Mouse (Mus musculus) MEL (cell line): Measurements from ENCODE around the gene Zranb3. TPM values are rescaled to one million over a fixed set of nuclear protein-coding genes. Genes with fewer than 3 reads are reported as not detected.

ENCODE experiments used
- DNase-seq: peaks from one replicate; pipeline ENCODE4 v3.0.0; 2011; ENCODE audit warnings: low read depth, low spot score
- H3K27ac ChIP-seq: 2 replicates; pipeline ENCODE4 v1.5.1; 2012; ENCODE audit warnings: low read depth, mild to moderate bottlenecking, control low read depth, low read length, moderate library complexity; ENCODE audit not compliant: control insufficient read depth
- H3K27me3 ChIP-seq, 2 experiments: fragments of 150-350 bp in 1 of 2; sonication (generic) in 1 of 2; 2 replicates each; pipeline ENCODE4 v1.6.1; 2012; ENCODE audit warnings: low read length in 2 of 2, mild to moderate bottlenecking in 2 of 2, improper control_type of control experiment in 1 of 2, moderate library complexity in 1 of 2; ENCODE audit not compliant: insufficient read depth in 2 of 2, control insufficient read depth in 1 of 2
- H3K36me3 ChIP-seq, 2 experiments: 2 replicates each; pipeline ENCODE4 v1.6.1; 2012 to 2014; ENCODE audit warnings: low read length in 2 of 2, improper control_type of control experiment in 1 of 2, inconsistent platforms in 1 of 2, mild to moderate bottlenecking in 1 of 2; ENCODE audit not compliant: insufficient read depth in 2 of 2, control insufficient read depth in 1 of 2
- H3K4me1 ChIP-seq, 2 experiments: fragments of 150-350 bp in 1 of 2; sonication (generic) in 1 of 2; 2 replicates each; pipeline ENCODE4 v1.6.1; 2012; ENCODE audit warnings: low read length in 2 of 2, improper control_type of control experiment in 1 of 2, mild to moderate bottlenecking in 1 of 2; ENCODE audit not compliant: insufficient read depth in 2 of 2, control insufficient read depth in 1 of 2
- H3K4me3 ChIP-seq, 2 experiments: fragments of 150-350 bp in 1 of 2; sonication (generic) in 1 of 2; 2 replicates each; pipeline ENCODE4 v1.5.1; 2012; ENCODE audit warnings: low read depth in 2 of 2, low read length in 2 of 2, mild to moderate bottlenecking in 2 of 2, moderate library complexity in 2 of 2, control low read depth in 1 of 2, improper control_type of control experiment in 1 of 2; ENCODE audit not compliant: control insufficient read depth in 1 of 2, insufficient read depth in 1 of 2
- H3K79me2 ChIP-seq: 2 replicates; pipeline ENCODE4 v1.6.1; 2012; ENCODE audit warnings: mild to moderate bottlenecking, low read length, moderate library complexity; ENCODE audit not compliant: control insufficient read depth, poor library complexity, insufficient read depth
- H3K9ac ChIP-seq: 2 replicates; pipeline ENCODE4 v1.6.1; 2012; ENCODE audit warnings: low read depth, mild to moderate bottlenecking, control low read depth, low read length, moderate library complexity; ENCODE audit not compliant: control insufficient read depth, poor library complexity, severe bottlenecking
- H3K9me3 ChIP-seq: fragments of 150-350 bp; sonication (generic); replicated peaks from 2 replicates; pipeline ENCODE4 v1.6.1; 2012; ENCODE audit warnings: mild to moderate bottlenecking, low read length, improper control_type of control experiment, moderate library complexity; ENCODE audit not compliant: insufficient read depth
- CHD1 ChIP-seq: IDR thresholded peaks from 2 replicates; pipeline ENCODE4 v1.6.1; 2012; ENCODE audit warnings: low read depth, mild to moderate bottlenecking, inconsistent platforms, low read length, improper control_type of control experiment
- CTCF ChIP-seq, 3 experiments: IDR thresholded peaks in 2 of 3; conservative IDR thresholded peaks in 1 of 3; 2 replicates each; pipeline ENCODE4 v1.5.1; 2011 to 2012; ENCODE audit warnings: low read length in 3 of 3, low read depth in 2 of 3, mild to moderate bottlenecking in 2 of 3, improper control_type of control experiment in 1 of 3, inconsistent platforms in 1 of 3, mixed read lengths in 1 of 3, moderate library complexity in 1 of 3; ENCODE audit not compliant: control insufficient read depth in 1 of 3, insufficient read depth in 1 of 3, poor library complexity in 1 of 3, severe bottlenecking in 1 of 3
- JUND ChIP-seq: IDR thresholded peaks from 2 replicates; pipeline ENCODE4 v1.6.1; 2011; ENCODE audit warnings: low read depth, mild to moderate bottlenecking, improper control_type of control experiment, low read length
- KAT2A ChIP-seq: conservative IDR thresholded peaks from 2 replicates; pipeline ENCODE4 v1.6.1; 2012; ENCODE audit warnings: low read depth, low read length, improper control_type of control experiment, inconsistent platforms
- MAZ ChIP-seq: IDR thresholded peaks from 2 replicates; pipeline ENCODE4 v1.6.1; 2012; ENCODE audit warnings: low read depth, mild to moderate bottlenecking, inconsistent platforms, low read length, improper control_type of control experiment
- MEF2A ChIP-seq: IDR thresholded peaks from 2 replicates; pipeline ENCODE4 v1.6.1; 2014; ENCODE audit warnings: low read depth, mild to moderate bottlenecking, inconsistent platforms, low read length, improper control_type of control experiment; ENCODE audit not compliant: poor library complexity, insufficient replicate concordance, severe bottlenecking; ENCODE audit errors: extremely low read depth
- MXI1 ChIP-seq: IDR thresholded peaks from 2 replicates; pipeline ENCODE4 v1.6.1; 2011; ENCODE audit warnings: mild to moderate bottlenecking, low read depth, low read length, improper control_type of control experiment
- MYB ChIP-seq: IDR thresholded peaks from 2 replicates; pipeline ENCODE4 v1.6.1; 2011; ENCODE audit warnings: mild to moderate bottlenecking, low read depth, low read length, improper control_type of control experiment
- NELFE ChIP-seq: IDR thresholded peaks from 2 replicates; pipeline ENCODE4 v1.6.1; 2011; ENCODE audit warnings: low read depth, low read length, improper control_type of control experiment
- NRF1 ChIP-seq: IDR thresholded peaks from 2 replicates; pipeline ENCODE4 v1.6.1; 2014; ENCODE audit warnings: low read depth, mild to moderate bottlenecking, inconsistent platforms, low read length, improper control_type of control experiment, moderate library complexity; ENCODE audit not compliant: poor library complexity, insufficient read depth, severe bottlenecking
- POLR2A ChIP-seq, 2 experiments: IDR thresholded peaks; 2 replicates each; pipeline ENCODE4 v1.6.1; 2011 to 2012; ENCODE audit warnings: low read length in 2 of 2, mild to moderate bottlenecking in 2 of 2, control low read depth in 1 of 2, improper control_type of control experiment in 1 of 2, low read depth in 1 of 2, moderate library complexity in 1 of 2; ENCODE audit not compliant: control insufficient read depth in 1 of 2, insufficient read depth in 1 of 2, poor library complexity in 1 of 2
- SIN3A ChIP-seq: IDR thresholded peaks from 2 replicates; pipeline ENCODE4 v1.6.1; 2012; ENCODE audit warnings: low read length, improper control_type of control experiment, inconsistent platforms
- SMC3 ChIP-seq: IDR thresholded peaks from 2 replicates; pipeline ENCODE4 v1.6.1; 2011; ENCODE audit warnings: low read depth, low read length, improper control_type of control experiment
- TBP ChIP-seq: IDR thresholded peaks from 2 replicates; pipeline ENCODE4 v1.8.0; 2011; ENCODE audit warnings: low read depth, low read length, improper control_type of control experiment
- USF1 ChIP-seq: IDR thresholded peaks from 2 replicates; pipeline ENCODE4 v1.6.1; 2014; ENCODE audit warnings: low read depth, mild to moderate bottlenecking, inconsistent platforms, low read length, improper control_type of control experiment, moderate library complexity
- ZMIZ1 ChIP-seq: IDR thresholded peaks from 2 replicates; pipeline ENCODE4 v1.6.1; 2012; ENCODE audit warnings: low read depth, mild to moderate bottlenecking, inconsistent platforms, low read length, improper control_type of control experiment, moderate library complexity
- polyA plus RNA-seq, 2 experiments: library from polyadenylated mRNA; stranded (reverse) in 1 of 2; unstranded in 1 of 2; fragments of >175 nt in 1 of 2; fragments of >200 nt in 1 of 2; gene quantifications; 2 replicates each; pipeline versions ENCODE4 v1.2.1 to v1.2.4; 2012; ENCODE audit warnings: low replicate concordance in 2 of 2, low read depth in 1 of 2; ENCODE audit not compliant: insufficient read length in 2 of 2, insufficient read depth in 1 of 2, missing spikeins in 1 of 2
- total RNA-seq: library from RNA; depleted of rRNA; stranded (reverse); fragments of 300-350 nt; gene quantifications from 2 replicates; pipeline ENCODE4 v1.2.3, GENCODE M21; 2012

Gene Zranb3
- total and polyA plus RNA-seq, 3 experiments, result 3.9 to 4.1 TPM; not detected in 1

- no peak overlapping the region for H3K9ac ChIP-seq
- H3K4me3 ChIP-seq, result no peak overlapping the region
- H3K36me3 ChIP-seq, result peaks cover 0 to 13% of the 10 kb centered on the region in 2 experiments; a peak in 2 of 4 replicates
- no peak for TF ChIP-seq POLR2A (IDR thresholded peaks at IDR 0.05; ENCODE audit: control insufficient read depth in 1 of 2, insufficient read depth in 1 of 2, low read depth in 1 of 2, low read length in 2 of 2, poor library complexity in 1 of 2)
- TF ChIP-seq USF1, result no peak
- no peak overlapping the region for H3K27ac ChIP-seq
- no peaks in the 10 kb centered on the region for H3K9me3 ChIP-seq
- no peaks in the 10 kb centered on the region for H3K4me1 ChIP-seq
- H3K27me3 ChIP-seq, result no peaks in the 10 kb centered on the region
- no peak for DNase-seq
- H3K79me2 ChIP-seq, result no peaks in the 10 kb centered on the region
Observed at GRCm38 (mm10) chr1:127937277-127937676, 165.6 kb downstream of the Zranb3 start.

GRCm38 (mm10) chr1:127934322-127934721 lies 168.5 kb downstream of the Zranb3 start:
- Histone ChIP-seq H3K27me3 (no peaks in the 10 kb centered on the region), H3K79me2 (no peaks in the 10 kb centered on the region), H3K9me3 (no peaks in the 10 kb centered on the region), H3K36me3 (peaks cover 0 to 20% of the 10 kb centered on the region in 2 experiments; a peak in 2 of 4 replicates), H3K4me1 (no peaks in the 10 kb centered on the region), H3K4me3 (no peak overlapping the region), H3K9ac (no peak overlapping the region), H3K27ac (no peak overlapping the region)
- no peak for DNase-seq
- TF ChIP-seq ZMIZ1 (no peak), SMC3 (no peak), SIN3A (no peak), POLR2A (IDR thresholded peaks at IDR 0.05; ENCODE audit: control insufficient read depth in 1 of 2, insufficient read depth in 1 of 2, low read depth in 1 of 2, low read length in 2 of 2, poor library complexity in 1 of 2) (no peak), CHD1 (no peak), KAT2A (no peak), MYB (no peak), CTCF (IDR thresholded peaks at IDR 0.05 in 2 of 3, conservative IDR thresholded peaks at IDR 0.05 in 1 of 3; ENCODE audit: control insufficient read depth in 1 of 3, insufficient read depth in 1 of 3, low read depth in 2 of 3, low read length in 3 of 3, poor library complexity in 1 of 3, severe bottlenecking in 1 of 3) (no peak), MEF2A (no peak), NRF1 (no peak), MXI1 (no peak), MAZ (no peak), JUND (no peak), NELFE (no peak), TBP (no peak)
